Mouse (Mus musculus) embryonic facial prominence, embryonic 12.5 days (tissue): ENCODE data around the gene Rasal3. TPM values are rescaled to one million over a fixed set of nuclear protein-coding genes. Genes with fewer than 3 reads are reported as not detected.

Experiments used
- ATAC-seq: fragments of 200-750 bp; cut with Nextera tagmentation; 2 replicates; pipeline ENCODE4 v1.8.0; 2017; ENCODE audit not compliant: insufficient number of reproducible peaks, insufficient read depth, low FRiP score, low TSS enrichment
- H3K27ac ChIP-seq: fragments of 300-500 bp; sonication (generic); 2 replicates; pipeline ENCODE4 v1.5.1; 2016; ENCODE audit warnings: mild to moderate bottlenecking
- H3K27me3 ChIP-seq: fragments of 300-500 bp; sonication (generic); 2 replicates; pipeline ENCODE4 v1.6.1; 2016; ENCODE audit warnings: mild to moderate bottlenecking, moderate library complexity
- H3K36me3 ChIP-seq: fragments of 300-500 bp; sonication (generic); 2 replicates; pipeline ENCODE4 v1.6.1; 2016; ENCODE audit warnings: mild to moderate bottlenecking
- H3K4me1 ChIP-seq: fragments of 300-500 bp; sonication (generic); 2 replicates; pipeline ENCODE4 v1.6.1; 2016
- H3K4me2 ChIP-seq: fragments of 300-500 bp; sonication (generic); replicated peaks from 2 replicates; pipeline ENCODE4 v1.6.1; 2016; ENCODE audit warnings: mild to moderate bottlenecking, moderate library complexity
- H3K4me3 ChIP-seq: fragments of 300-500 bp; sonication (generic); 2 replicates; pipeline ENCODE4 v1.5.1; 2016; ENCODE audit warnings: mild to moderate bottlenecking
- H3K9ac ChIP-seq: fragments of 300-500 bp; sonication (generic); 2 replicates; pipeline ENCODE4 v1.6.1; 2016; ENCODE audit warnings: mild to moderate bottlenecking, moderate library complexity
- H3K9me3 ChIP-seq: fragments of 300-500 bp; sonication (generic); 2 replicates; pipeline ENCODE4 v1.6.1; 2016; ENCODE audit warnings: mild to moderate bottlenecking, moderate library complexity
- WGBS: fragments of 180-500 bp; shearing (Covaris S2); methylation state at CpG from one replicate; pipeline ENCODE4 v1.1.7; 2016; 5-methylcytosine and 5-hydroxymethylcytosine counted together
- polyA plus RNA-seq: library from polyadenylated mRNA; unstranded; fragments of >200 nt; fragmentation: Nextera tagmentation; extraction: Ambion mirVana; gene quantifications from 2 replicates; pipeline ENCODE4 v1.2.1, GENCODE M21; 2016

Gene Rasal3
- polyA plus RNA-seq, 1 experiment from 2014 or later: 0.69 TPM

DNA sequence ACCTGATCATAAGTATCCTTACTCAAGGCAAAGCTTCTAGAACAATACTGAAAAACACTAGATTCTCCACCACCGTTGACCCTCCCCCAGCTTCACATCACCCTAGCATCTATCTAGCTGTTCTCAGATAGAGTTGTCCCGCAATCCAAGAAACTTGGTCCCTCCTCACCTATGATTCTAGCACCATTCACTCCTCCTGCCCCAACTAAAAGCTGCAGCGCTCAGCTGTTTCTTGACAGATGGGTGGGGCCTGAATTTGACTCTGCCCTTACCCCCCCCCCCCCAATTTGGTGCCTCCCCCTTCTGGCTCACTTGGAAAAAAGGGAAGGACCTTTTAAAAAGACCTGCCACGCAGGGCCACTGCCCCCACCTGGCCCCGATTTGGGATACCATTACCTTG, 38.5 kb downstream of the Rasal3 start:
- Histone ChIP-seq H3K4me3 (peak overlapping the region; percentile 93), H3K4me1 (peaks cover 17% of the 10 kb centered on the region), H3K9me3 (no peaks in the 10 kb centered on the region), H3K36me3 (peaks cover 31% of the 10 kb centered on the region), H3K4me2 (peak overlapping the region; percentile 84), H3K9ac (peak overlapping the region; percentile 98), H3K27ac (peak overlapping the region; percentile 76), H3K27me3 (no peaks in the 10 kb centered on the region)
- ATAC-seq: peak; percentile 1; the same call in 1 of the 2 replicates
- 48% methylated on average over 5 of the region's 5 CpGs for WGBS

DNA sequence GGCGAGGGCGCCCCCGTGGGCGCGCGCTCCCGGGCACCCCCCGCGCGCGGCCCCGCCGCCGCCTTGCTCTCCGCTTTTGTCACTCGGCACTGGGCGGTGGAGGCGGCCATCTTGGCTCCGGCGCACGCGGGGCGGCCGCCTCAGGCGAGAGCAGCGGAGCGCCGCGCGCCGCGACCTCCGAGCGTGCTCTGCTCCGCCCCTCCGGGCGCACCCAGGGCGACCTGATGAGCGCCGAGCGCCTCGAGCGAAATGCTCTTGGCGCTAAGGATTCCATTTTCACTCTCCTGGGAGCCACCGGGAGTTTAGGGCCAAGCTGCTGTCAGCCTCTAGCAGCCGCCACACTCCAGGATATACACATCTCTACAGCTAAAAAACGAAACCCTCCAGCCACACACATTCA, 39.1 kb downstream of the Rasal3 start:
- Histone ChIP-seq H3K27me3 (no peaks in the 10 kb centered on the region), H3K4me1 (peaks cover 17% of the 10 kb centered on the region), H3K4me3 (peak overlapping the region; percentile 93), H3K9ac (peak overlapping the region; percentile 98), H3K36me3 (peaks cover 36% of the 10 kb centered on the region), H3K4me2 (peak overlapping the region; percentile 84), H3K9me3 (no peaks in the 10 kb centered on the region), H3K27ac (peak overlapping the region; percentile 76)
- ATAC-seq: peak; percentile 85
- under 1% methylated on average over 41 of the region's 47 CpGs for WGBS

DNA sequence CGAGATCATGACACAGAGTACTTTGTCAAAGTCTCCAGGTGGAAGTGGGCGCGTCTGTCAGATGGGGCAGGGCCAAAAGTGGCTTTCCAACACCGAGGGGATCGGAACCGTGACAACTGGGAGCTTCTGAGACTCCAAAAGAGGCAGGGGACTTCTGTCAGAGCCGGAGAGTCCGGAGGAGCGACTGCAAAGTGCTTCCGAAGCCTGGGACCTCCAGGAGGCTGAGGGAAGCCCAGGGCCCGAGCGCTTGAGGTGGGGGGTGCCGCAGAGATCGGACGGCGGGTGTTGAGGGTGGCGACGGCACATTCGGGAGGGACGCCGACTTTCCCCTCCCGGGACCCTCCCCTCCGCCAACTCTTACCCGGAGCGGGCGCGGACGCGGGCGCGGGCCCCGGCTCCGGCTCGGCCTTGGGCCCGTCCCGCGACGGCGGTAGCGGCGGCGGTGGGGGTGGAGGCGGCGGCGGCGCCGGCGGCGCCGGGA, 39.5 kb downstream of the Rasal3 start:
- peak overlapping the region; percentile 93 for H3K4me3 ChIP-seq
- peaks cover 17% of the 10 kb centered on the region for H3K4me1 ChIP-seq
- no peak for ATAC-seq
- no peaks in the 10 kb centered on the region for H3K9me3 ChIP-seq
- peak overlapping the region; percentile 76 for H3K27ac ChIP-seq
- H3K9ac ChIP-seq: peak overlapping the region; percentile 98
- no peaks in the 10 kb centered on the region for H3K27me3 ChIP-seq
- peak overlapping the region; percentile 84 for H3K4me2 ChIP-seq
- under 1% methylated on average over 33 of the region's 50 CpGs for WGBS
- H3K36me3 ChIP-seq: peaks cover 41% of the 10 kb centered on the region

DNA sequence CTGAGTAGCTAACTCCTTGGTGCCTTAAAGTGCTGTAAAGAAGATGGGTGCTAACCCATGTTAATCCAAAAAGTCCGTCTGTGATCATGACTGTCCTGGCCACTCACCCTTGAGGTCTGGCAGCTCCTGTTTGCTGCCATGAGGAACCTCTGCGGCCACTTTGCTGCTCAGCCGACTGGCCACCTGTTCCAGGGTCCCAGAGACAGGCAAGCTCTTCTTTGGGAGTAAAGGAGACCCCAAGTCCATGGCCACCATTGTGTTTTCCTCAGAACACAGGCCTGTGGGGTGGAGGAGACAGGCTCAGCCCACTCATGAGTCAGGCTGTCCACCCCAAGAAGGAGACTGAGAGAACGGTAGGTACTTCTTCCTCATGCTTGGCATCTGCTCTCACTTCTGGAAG, 40.7 kb downstream of the Rasal3 start:
- Histone ChIP-seq H3K9ac (peak overlapping the region; percentile 98; the same call in 1 of the 2 replicates), H3K4me2 (peak overlapping the region; percentile 84), H3K36me3 (peaks cover 50% of the 10 kb centered on the region), H3K27me3 (no peaks in the 10 kb centered on the region), H3K27ac (no peak overlapping the region), H3K4me3 (peak overlapping the region; percentile 93), H3K9me3 (no peaks in the 10 kb centered on the region), H3K4me1 (peaks cover 17% of the 10 kb centered on the region)
- WGBS: 81% methylated on average over 4 of the region's 4 CpGs
- ATAC-seq: no peak

DNA sequence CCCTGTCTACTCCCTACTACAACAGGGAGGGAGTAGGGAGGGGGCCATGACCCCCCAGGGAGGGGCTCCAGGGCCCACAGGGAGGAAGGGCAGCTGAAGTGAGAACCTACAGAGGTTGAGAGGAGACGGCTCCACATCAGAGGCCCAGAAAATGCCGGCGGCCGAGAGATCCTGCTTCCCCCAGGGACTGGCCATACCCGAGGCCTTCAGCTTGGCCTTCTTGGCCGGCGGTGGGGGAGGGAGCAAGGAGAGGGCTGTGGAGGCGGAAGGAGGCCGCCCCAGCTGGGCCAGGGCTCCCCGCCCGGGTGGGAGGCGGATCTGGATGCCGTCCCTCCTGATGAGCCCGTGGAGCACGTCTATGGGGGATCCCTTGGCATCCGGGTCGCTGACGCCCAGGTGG, 43.5 kb downstream of the Rasal3 start:
- Histone ChIP-seq H3K36me3 (peaks cover 73% of the 10 kb centered on the region), H3K27me3 (no peaks in the 10 kb centered on the region), H3K9ac (no peak overlapping the region), H3K9me3 (no peaks in the 10 kb centered on the region), H3K27ac (no peak overlapping the region), H3K4me2 (no peak overlapping the region), H3K4me3 (no peak overlapping the region), H3K4me1 (peaks cover 14% of the 10 kb centered on the region)
- 0 out of 2 replicates have a peak, but pooled peaks have one; percentile 12 for ATAC-seq
- 86% methylated on average over 18 of the region's 18 CpGs for WGBS

DNA sequence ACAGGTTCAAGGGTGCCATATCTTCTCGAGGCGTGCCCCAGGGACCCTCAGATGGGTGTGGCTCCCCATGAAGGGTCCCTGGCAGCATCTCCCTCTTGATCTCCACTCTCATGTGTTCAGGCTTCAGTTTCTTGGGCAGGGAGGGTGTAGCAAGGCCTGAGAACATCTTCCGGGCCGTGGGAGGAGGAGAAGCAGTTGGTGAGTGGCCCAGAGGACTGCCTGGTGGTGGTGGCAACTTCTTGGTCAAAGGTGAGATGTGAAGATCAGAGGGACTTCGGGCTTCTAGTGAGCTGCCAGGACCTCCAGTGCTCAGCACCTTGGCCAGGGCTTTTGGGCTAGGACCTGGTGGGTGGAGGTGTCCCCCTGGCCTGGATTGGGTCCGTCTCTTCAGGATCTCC, 44.4 kb downstream of the Rasal3 start:
- Histone ChIP-seq H3K36me3 (peaks cover 81% of the 10 kb centered on the region), H3K9ac (no peak overlapping the region), H3K27me3 (no peaks in the 10 kb centered on the region), H3K4me1 (peaks cover 12% of the 10 kb centered on the region), H3K4me3 (no peak overlapping the region), H3K4me2 (no peak overlapping the region), H3K27ac (no peak overlapping the region), H3K9me3 (no peaks in the 10 kb centered on the region)
- 94% methylated on average over 6 of the region's 6 CpGs for WGBS
- no peak for ATAC-seq

DNA sequence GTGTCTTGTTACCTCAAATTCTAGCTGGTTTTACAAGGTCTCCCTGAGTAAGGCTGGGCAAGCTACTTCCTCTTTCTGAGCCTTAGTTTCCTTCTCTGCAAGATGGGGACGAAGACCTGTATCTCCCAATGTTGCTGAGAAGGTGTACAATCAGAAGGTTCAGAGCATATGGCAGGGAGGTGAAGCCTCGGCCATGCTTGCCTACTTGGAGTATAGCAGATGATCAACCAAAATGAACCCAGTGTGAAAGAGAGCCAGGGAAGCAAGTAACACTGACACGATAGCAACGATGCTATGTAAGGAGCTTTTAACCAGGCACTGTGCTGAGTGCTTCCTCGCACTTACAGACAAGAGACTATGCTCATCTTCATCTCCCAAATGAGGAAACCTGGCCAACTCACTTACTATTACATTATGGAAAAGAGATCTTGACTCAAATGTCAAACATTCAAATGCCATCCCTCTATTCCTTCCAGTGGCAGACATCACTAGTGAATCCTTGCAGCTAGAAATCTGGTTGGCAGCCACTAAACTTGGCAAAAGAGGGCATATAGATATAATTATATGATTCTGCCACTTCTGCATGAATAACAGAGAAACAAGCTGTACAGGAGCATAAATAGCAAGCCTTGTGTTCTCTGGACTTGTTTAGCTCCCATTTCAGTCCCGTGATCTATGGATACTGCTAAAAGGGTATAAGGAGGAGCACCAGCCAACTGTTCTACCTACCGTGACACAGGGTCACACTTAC, 45.0 kb downstream of the Rasal3 start:
- Histone ChIP-seq H3K4me3 (no peak overlapping the region), H3K27ac (no peak overlapping the region), H3K27me3 (no peaks in the 10 kb centered on the region), H3K9ac (no peak overlapping the region), H3K4me2 (no peak overlapping the region), H3K36me3 (peaks cover 87% of the 10 kb centered on the region), H3K9me3 (no peaks in the 10 kb centered on the region), H3K4me1 (peaks cover 10% of the 10 kb centered on the region)
- no peak for ATAC-seq
- 94% methylated on average over 7 of the region's 7 CpGs for WGBS

DNA sequence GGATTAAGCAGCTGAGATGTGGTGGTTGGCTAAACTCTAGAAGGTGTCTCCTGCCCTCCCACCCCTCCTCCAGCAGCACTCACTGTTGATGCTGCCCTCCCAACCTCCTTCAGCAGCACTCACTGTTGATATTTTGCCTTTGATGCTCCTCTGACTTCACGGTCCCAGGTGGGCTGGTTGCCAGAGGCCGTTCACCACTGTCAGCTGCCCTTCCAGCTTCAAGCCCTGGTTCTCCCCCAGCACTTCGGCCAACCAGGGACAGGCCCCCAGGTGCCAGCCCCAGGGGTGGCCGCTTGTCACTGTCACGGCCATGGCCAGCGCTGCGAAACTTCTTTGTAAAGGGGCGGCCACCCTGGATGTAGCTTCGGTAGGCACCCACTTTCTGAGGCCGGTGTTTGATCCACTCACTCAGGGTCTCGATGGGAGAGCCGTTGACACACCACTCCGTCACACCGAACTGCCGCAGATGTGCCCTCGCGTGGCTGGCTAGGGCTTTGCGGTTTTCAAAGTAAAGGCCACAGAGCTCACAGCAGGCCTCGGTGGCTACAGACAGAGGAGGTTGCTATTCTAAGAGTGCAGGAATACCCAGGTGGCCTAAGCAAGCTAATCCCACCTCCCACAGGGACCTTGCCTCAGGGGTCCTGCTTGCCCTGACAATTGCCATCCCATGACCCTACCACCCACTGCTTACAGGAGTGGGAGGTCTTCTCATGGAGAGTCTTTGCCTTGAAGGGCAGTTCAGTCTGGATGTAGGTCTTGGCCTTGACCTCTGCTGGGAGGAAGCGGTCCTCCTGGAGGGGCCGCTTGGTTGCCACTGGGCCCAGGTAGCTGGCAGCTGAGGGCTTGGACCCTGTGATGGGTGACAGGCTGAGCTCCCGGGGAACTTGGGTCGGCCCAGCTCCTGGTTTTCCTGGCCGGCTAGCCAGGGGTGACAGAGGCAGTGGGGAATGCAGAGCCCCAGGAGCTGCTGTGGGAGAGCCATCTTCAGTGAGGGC, 46.3 kb downstream of the Rasal3 start:
- H3K27me3 ChIP-seq: no peaks in the 10 kb centered on the region
- H3K36me3 ChIP-seq: peaks cover 89% of the 10 kb centered on the region
- 85% methylated on average over 24 of the region's 24 CpGs for WGBS
- no peak overlapping the region for H3K27ac ChIP-seq
- no peak overlapping the region for H3K4me2 ChIP-seq
- no peak overlapping the region for H3K9ac ChIP-seq
- no peaks in the 10 kb centered on the region for H3K4me1 ChIP-seq
- no peak overlapping the region for H3K4me3 ChIP-seq
- no peaks in the 10 kb centered on the region for H3K9me3 ChIP-seq
- ATAC-seq: no peak

DNA sequence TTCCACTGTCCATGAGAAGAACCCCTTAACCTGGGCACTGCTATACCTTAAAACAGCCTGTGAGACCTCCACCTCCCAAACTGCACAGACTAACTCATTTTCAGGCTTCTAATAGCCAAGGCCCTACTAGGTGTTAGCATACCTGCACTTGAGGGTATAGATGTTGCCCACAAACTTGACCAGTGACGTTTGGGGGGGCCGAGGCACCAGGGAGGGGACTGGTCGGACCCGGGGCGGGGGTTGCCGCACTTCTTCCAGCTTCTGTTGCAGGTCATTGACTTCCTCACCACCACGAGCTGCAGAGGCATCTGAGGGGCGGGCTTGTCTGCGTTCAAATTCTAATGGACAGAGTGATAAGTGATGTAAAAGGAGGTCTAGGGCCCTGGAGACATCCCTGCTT, 47.1 kb downstream of the Rasal3 start:
- H3K4me2 ChIP-seq: no peak overlapping the region
- H3K9me3 ChIP-seq: no peaks in the 10 kb centered on the region
- H3K36me3 ChIP-seq: peaks cover 82% of the 10 kb centered on the region
- no peak overlapping the region for H3K9ac ChIP-seq
- H3K27ac ChIP-seq: no peak overlapping the region
- H3K4me1 ChIP-seq: no peaks in the 10 kb centered on the region
- no peak overlapping the region for H3K4me3 ChIP-seq
- WGBS: 84% methylated on average over 9 of the region's 9 CpGs
- no peak for ATAC-seq
- no peaks in the 10 kb centered on the region for H3K27me3 ChIP-seq

DNA sequence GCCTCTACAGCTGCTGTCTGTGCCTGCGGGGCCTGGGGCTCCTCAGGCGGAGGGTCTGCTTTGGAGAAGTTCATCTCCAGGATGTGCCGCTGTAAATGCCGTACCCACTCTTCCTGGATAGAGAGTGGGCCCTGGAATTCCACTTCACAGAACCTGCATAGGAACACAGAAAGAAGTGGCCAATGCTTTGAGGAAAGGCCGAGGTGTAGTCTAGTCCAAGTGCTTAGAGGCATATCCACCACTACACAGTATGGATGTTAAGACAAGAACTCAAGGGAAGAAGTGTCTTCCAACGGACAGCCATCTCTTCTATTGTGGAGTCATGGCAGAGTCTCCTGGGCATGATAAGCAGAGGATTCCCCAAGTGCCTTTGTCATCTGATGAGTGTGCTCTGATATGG, 48.4 kb downstream of the Rasal3 start:
- Histone ChIP-seq H3K9ac (no peak overlapping the region), H3K4me2 (no peak overlapping the region), H3K27ac (no peak overlapping the region), H3K36me3 (peaks cover 69% of the 10 kb centered on the region), H3K27me3 (no peaks in the 10 kb centered on the region), H3K4me1 (no peaks in the 10 kb centered on the region), H3K9me3 (no peaks in the 10 kb centered on the region), H3K4me3 (no peak overlapping the region)
- WGBS: 88% methylated on average over 6 of the region's 6 CpGs
- ATAC-seq: no peak

DNA sequence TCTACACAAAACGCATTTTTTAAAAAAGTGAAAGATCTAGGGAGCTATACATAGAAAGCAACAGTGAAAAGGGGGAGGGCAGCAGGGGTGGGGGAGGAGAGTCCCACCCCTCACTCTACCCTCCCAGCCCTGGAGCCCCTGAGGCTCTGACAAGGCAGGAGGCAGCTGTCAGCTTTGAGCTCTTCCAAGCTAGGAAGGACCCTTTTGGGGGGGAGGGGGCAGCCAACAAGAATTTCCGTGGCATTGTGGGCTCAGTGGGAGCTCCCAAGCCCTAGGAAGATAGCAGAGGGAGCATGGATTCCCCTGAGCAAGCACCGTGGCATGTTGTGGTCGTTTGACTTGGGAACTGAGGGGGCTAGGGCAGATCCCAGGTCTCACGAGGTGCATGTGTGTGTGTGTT, 49.2 kb downstream of the Rasal3 start:
- H3K9me3 ChIP-seq: no peaks in the 10 kb centered on the region
- no peak overlapping the region for H3K4me2 ChIP-seq
- H3K36me3 ChIP-seq: peaks cover 61% of the 10 kb centered on the region
- H3K9ac ChIP-seq: no peak overlapping the region
- H3K27me3 ChIP-seq: no peaks in the 10 kb centered on the region
- H3K4me1 ChIP-seq: peaks cover 3% of the 10 kb centered on the region
- H3K4me3 ChIP-seq: no peak overlapping the region
- no peak overlapping the region for H3K27ac ChIP-seq
- ATAC-seq: no peak
- 59% methylated on average over 5 of the region's 5 CpGs for WGBS
